Mouse (Mus musculus) heart, embryonic 14.5 days (tissue): ENCODE data around the gene Rasgef1c. TPM values are rescaled to one million over a fixed set of nuclear protein-coding genes. Genes with fewer than 3 reads are reported as not detected.

Experiments used
- ATAC-seq: fragments of 200-750 bp; cut with Nextera tagmentation; 2 replicates; pipeline ENCODE4 v1.8.0; 2017; ENCODE audit warnings: low read depth, moderate TSS enrichment; ENCODE audit not compliant: insufficient number of reproducible peaks, insufficient read depth, low FRiP score
- H3K27ac ChIP-seq, 2 experiments: fragments of 200-500 bp in 1 of 2; fragments of 300-500 bp in 1 of 2; sonication (generic) in 1 of 2; replicated peaks in 1 of 2; 2 replicates each; pipeline ENCODE4 v1.5.1; 2012 to 2014; ENCODE audit warnings: low read depth in 2 of 2, low read length in 2 of 2, control low read depth in 1 of 2, mild to moderate bottlenecking in 1 of 2, mixed read lengths in 1 of 2; ENCODE audit not compliant: control insufficient read depth in 1 of 2, insufficient read depth in 1 of 2
- H3K27me3 ChIP-seq: fragments of 300-500 bp; sonication (generic); 2 replicates; pipeline ENCODE4 v1.6.1; 2014; ENCODE audit warnings: mild to moderate bottlenecking, low read length, control low read depth; ENCODE audit not compliant: control insufficient read depth, insufficient read depth
- H3K36me3 ChIP-seq: fragments of 300-500 bp; sonication (generic); 2 replicates; pipeline ENCODE4 v1.6.1; 2014; ENCODE audit warnings: mild to moderate bottlenecking, control low read depth, low read length, mixed read lengths; ENCODE audit not compliant: control insufficient read depth, insufficient read depth
- H3K4me1 ChIP-seq, 2 experiments: fragments of 200-500 bp in 1 of 2; fragments of 300-500 bp in 1 of 2; sonication (generic) in 1 of 2; 2 replicates each; pipeline ENCODE4 v1.6.1; 2012 to 2014; ENCODE audit warnings: low read length in 2 of 2, control low read depth in 1 of 2, mixed read lengths in 1 of 2; ENCODE audit not compliant: control insufficient read depth in 2 of 2, insufficient read depth in 2 of 2
- H3K4me2 ChIP-seq: fragments of 300-500 bp; sonication (generic); 2 replicates; pipeline ENCODE4 v1.6.1; 2014; ENCODE audit warnings: mild to moderate bottlenecking, low read length
- H3K4me3 ChIP-seq, 2 experiments: fragments of 200-500 bp in 1 of 2; fragments of 300-500 bp in 1 of 2; sonication (generic) in 1 of 2; 2 replicates each; pipeline ENCODE4 v1.5.1; 2012 to 2014; ENCODE audit warnings: low read length in 2 of 2, mild to moderate bottlenecking in 2 of 2, control low read depth in 1 of 2, low read depth in 1 of 2, moderate library complexity in 1 of 2; ENCODE audit not compliant: control insufficient read depth in 1 of 2, insufficient read depth in 1 of 2
- H3K9ac ChIP-seq: fragments of 300-500 bp; sonication (generic); 2 replicates; pipeline ENCODE4 v1.6.1; 2014; ENCODE audit warnings: mild to moderate bottlenecking, low read length
- H3K9me3 ChIP-seq: fragments of 300-500 bp; sonication (generic); 2 replicates; pipeline ENCODE4 v1.6.1; 2016; ENCODE audit warnings: low read length, control low read depth; ENCODE audit not compliant: control insufficient read depth
- WGBS: fragments of 180-500 bp; shearing (Covaris S2); extraction: QIAGEN DNeasy Blood & Tissue Kit; methylation state at CpG from one replicate; pipeline ENCODE4 v1.1.7; 2014; 5-methylcytosine and 5-hydroxymethylcytosine counted together
- microRNA-seq: library from miRNA; unstranded; fragments of <30 nt; microRNA quantifications from one replicate; pipeline ENCODE4, GENCODE M21; 2016
- polyA plus RNA-seq: library from polyadenylated mRNA; unstranded; fragments of >200 nt; fragmentation: Nextera tagmentation; extraction: Ambion mirVana; gene quantifications from 2 replicates; pipeline ENCODE4 v1.2.1, GENCODE M21; 2014

Rasgef1c gene
- polyA plus RNA-seq, 1 experiment from 2014 or later, result not detected

DNA sequence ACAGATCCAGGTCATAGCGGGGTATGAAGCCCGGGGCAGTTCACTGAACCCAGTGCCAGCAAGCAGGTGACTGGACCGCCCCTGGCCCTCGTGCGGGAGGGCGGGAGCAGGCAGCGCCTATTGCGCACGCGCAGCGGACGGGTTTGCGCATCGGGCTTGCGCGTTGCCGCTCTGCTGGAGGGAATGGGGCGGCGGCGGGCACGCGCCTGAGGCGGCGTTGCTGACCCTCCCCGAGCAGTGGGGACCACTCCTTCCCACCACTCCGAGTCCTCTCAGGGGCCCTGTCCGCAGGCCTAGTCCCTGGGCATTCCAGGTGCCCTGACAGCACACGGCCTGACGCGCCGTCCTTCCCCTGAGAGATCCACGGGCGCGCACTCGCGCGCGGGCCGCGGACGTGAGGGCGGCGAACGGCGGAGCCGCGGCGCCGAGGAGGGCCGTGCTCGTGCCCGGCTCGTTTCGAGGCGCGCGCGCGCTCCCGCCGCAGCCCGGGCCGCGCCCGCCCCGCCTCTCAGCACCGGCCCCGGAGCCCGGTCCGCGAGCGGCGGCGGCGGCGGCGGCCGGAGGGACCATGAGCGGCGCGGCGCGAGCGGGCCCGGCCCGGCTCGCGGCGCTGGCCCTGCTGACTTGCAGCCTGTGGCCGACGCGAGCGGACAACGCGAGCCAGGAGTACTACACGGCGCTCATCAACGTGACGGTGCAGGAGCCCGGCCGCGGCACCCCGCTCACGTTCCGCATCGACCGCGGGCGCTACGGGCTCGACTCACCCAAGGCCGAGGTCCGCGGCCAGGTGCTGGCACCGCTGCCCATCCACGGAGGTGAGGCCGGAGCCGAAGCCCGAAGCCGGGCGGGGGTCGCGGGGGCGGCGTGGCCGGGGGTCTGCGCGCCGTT is 123.4 kb downstream of the Rasgef1c start, which contains the start of gene Rnf130:
TSS of gene Rnf130 (plus strand) at position 514 of the 888 bp plus-strand sequence.
- H3K27ac ChIP-seq, result peak within 1 kb of the TSS; percentile 90 to 92
- WGBS, result under 1% methylated on average over 111 of the region's 129 CpGs

DNA sequence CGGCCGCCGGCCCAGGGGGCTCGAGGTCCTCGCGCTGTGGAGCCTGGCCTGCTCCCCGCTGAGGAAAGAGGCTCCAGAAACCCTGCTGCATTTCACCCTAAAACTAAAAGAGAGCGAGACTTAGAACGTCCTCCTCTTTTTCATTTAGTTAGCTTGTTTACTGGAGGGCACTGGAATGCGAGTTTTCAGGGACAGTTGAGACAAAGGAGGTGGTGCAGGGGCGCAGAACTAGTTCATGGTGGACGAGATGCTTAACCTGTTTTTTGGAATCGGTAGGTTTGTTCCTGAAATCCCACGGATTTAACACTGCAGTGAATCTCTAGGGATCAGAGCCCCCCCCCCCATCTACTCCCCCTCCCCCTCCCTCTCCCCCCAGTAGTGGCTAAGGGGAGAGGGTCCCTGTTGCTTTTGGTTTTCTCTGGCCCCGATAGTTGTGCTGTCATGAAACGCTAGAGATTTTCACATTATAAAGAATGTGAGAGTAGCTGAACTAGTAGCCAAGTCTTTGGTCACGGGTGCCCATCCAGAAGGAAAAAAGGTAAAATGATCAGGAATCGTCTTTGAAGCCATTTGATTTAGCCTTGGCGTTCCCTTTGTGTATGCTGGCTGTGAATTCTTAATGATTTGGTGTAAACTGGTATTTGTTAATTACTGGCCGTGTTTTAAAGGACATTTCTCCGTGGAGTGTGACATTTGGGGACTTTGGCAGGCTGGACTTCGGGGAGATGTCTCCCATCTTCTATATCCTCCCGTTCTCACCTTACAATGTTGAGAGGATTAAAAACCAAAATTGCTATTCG is 124.3 kb downstream of the Rasgef1c start:
- no peaks in the 10 kb centered on the region for H3K9me3 ChIP-seq
- H3K36me3 ChIP-seq, result no peaks in the 10 kb centered on the region
- peaks cover 3 to 24% of the 10 kb centered on the region in 2 experiments; a peak in 3 of 4 replicates for H3K4me1 ChIP-seq
- WGBS, result 12% methylated on average over 24 of the region's 24 CpGs
- H3K27ac ChIP-seq, result peak overlapping the region in 1 of 2 experiments; percentile 90; a peak in 2 of 4 replicates
- no peak; the same call in 1 of the 2 replicates for ATAC-seq
- H3K27me3 ChIP-seq, result no peaks in the 10 kb centered on the region; the same call in 1 of the 2 replicates
- peak overlapping the region; percentile 94 for H3K9ac ChIP-seq
- H3K4me3 ChIP-seq, result peak overlapping the region; percentile 80 to 95
- peak overlapping the region; percentile 90 for H3K4me2 ChIP-seq

More for the DNA sequence above, 123.4 kb downstream of the Rasgef1c start, which contains the start of gene Rnf130:
- peak; percentile 86 for ATAC-seq
- H3K4me2 ChIP-seq, result peak within 1 kb of the TSS; percentile 90
- peak within 1 kb of the TSS; percentile 80 to 95 for H3K4me3 ChIP-seq
- H3K4me1 ChIP-seq, result peaks cover 3 to 26% of the 10 kb centered on the region in 2 experiments; a peak in 3 of 4 replicates
- H3K36me3 ChIP-seq, result no peaks in the 10 kb centered on the region
- H3K9me3 ChIP-seq, result no peaks in the 10 kb centered on the region
- no peaks in the 10 kb centered on the region; the same call in 1 of the 2 replicates for H3K27me3 ChIP-seq
- peak within 1 kb of the TSS; percentile 94 for H3K9ac ChIP-seq

DNA sequence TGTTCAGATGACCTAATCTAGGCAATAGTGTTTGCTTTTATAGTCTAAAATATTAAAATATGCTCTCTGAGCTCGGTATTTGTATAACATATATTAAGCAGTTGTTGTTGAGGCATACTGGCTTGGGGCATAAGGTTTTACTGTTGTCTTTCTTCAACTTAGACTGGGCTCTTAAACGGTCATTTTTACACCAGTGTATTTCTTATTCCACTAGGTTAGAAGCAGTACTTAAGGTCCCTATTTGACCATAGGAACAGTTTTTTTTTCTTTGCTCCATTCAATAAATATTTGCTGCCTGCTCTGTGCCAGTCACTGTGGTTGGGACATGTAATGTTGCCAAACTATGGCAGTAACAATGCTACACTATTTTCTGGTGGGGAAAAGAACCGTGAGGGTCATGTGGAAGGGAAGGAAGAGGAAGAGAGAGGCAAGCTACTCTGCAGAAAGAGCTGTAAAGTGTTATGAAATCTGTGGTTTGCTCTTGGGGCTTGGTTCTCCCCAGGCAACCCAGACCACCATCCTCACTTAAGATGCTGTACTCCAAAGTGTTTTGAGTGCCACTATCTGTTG is 125.0 kb downstream of the Rasgef1c start:
- Histone ChIP-seq H3K27ac (no peak overlapping the region), H3K36me3 (no peaks in the 10 kb centered on the region), H3K27me3 (no peaks in the 10 kb centered on the region; the same call in 1 of the 2 replicates), H3K4me1 (peaks cover 3 to 19% of the 10 kb centered on the region in 2 experiments; a peak in 3 of 4 replicates), H3K9ac (peak overlapping the region; percentile 94), H3K9me3 (no peaks in the 10 kb centered on the region), H3K4me3 (peak overlapping the region; percentile 80 to 95; a peak in 3 of 4 replicates), H3K4me2 (peak overlapping the region; percentile 90)
- WGBS, result 52% methylated on average over 3 of the region's 3 CpGs
- ATAC-seq, result no peak

DNA sequence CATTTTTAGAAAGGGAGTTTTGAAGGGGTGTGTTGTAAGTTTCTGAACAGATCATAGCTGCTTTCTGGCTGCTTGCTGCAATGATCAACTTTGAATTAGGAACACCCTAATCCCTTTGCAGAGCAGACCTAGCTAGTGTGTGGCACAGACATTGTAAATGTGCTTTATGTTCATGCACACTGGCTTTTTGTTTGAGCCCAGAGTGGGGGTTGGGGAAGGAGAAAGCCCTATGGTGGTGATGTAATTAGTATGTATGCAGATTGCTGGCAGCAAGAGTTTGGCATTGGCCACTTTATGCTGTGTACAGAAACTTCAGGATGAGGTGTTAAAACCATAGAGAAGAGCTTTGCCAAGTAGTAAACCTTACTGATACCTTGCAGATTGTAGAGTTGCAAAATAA is 126.8 kb downstream of the Rasgef1c start:
- H3K4me1 ChIP-seq, result peaks cover 3 to 19% of the 10 kb centered on the region in 2 experiments; a peak in 3 of 4 replicates
- H3K4me2 ChIP-seq, result no peak overlapping the region
- ATAC-seq, result no peak
- no peaks in the 10 kb centered on the region for H3K9me3 ChIP-seq
- H3K27ac ChIP-seq, result no peak overlapping the region
- no peaks in the 10 kb centered on the region for H3K36me3 ChIP-seq
- no peaks in the 10 kb centered on the region; the same call in 1 of the 2 replicates for H3K27me3 ChIP-seq
- no peak overlapping the region for H3K4me3 ChIP-seq
- no peak overlapping the region for H3K9ac ChIP-seq

Small RNA genes within 50 kb of the gene (microRNA-seq; reads per million reads assigned to microRNA genes)
- gene Gm23492, result not detected

Other genes with a start within 250 kb of the Rasgef1c start
- gene Scgb3a1, start 238.2 kb upstream of the Rasgef1c start, polyA plus RNA-seq, result 0.78 and 1.1 TPM in 2 replicates
- 38.7 and 42.4 TPM in 2 replicates for gene Cnot6, start 189.1 kb upstream of the Rasgef1c start, polyA plus RNA-seq
- gene Gfpt2, start 107.7 kb upstream of the Rasgef1c start, polyA plus RNA-seq, result 7.8 and 8.5 TPM in 2 replicates
- gene Mapk9, start 55.1 kb upstream of the Rasgef1c start, polyA plus RNA-seq, result 39.1 and 39.2 TPM in 2 replicates
- gene Rnf130, start 123.5 kb downstream of the Rasgef1c start, polyA plus RNA-seq, result 40.0 and 44.0 TPM in 2 replicates
- 27.4 and 28.7 TPM in 2 replicates for gene Tbc1d9b, start 229.6 kb downstream of the Rasgef1c start, polyA plus RNA-seq